8 mouse cellular contexts compared by ENCODE assay signal in genomic region chr5:23598491-23598890, GRCm38 (mm10).
DNase-seq lines count a peak whose midpoint lies in the region; ATAC-seq and TF ChIP-seq lines count a peak whose summit lies in the region.

No protein-coding gene starts in this region.

- peak overlapping the region; percentile 8; the same call in 1 of the 2 replicates for H3K27ac ChIP-seq in cortical plate, adult 2 months (ENCODE audit: insufficient read depth, low read length)
- H3K27ac ChIP-seq in hindbrain, postnatal 0 days, result no peak overlapping the region
- no peak overlapping the region for H3K27ac ChIP-seq in midbrain, postnatal 0 days (ENCODE audit: low read depth, low read length)

- intact Hi-C loops in heart, postnatal 25 days (cut with DNase I), result no loop called here

- no peaks in the 10 kb centered on the region for H3K27me3 ChIP-seq in hindbrain, postnatal 0 days (ENCODE audit: insufficient read depth, low read length)
- H3K27me3 ChIP-seq in midbrain, postnatal 0 days (ENCODE audit: insufficient read depth, low read length), result no peaks in the 10 kb centered on the region

- H3K9ac ChIP-seq in hindbrain, postnatal 0 days (replicated peaks; ENCODE audit: low read length), result no peak overlapping the region
- no peak overlapping the region for H3K9ac ChIP-seq in midbrain, postnatal 0 days (replicated peaks; ENCODE audit: low read length, poor library complexity, severe bottlenecking)

- no peaks in the 10 kb centered on the region for H3K9me3 ChIP-seq in hindbrain, postnatal 0 days (ENCODE audit: low read length)
- H3K9me3 ChIP-seq in midbrain, postnatal 0 days (ENCODE audit: low read length), result no peaks in the 10 kb centered on the region

- peaks cover 14% of the 10 kb centered on the region for H3K4me1 ChIP-seq in cortical plate, adult 2 months (ENCODE audit: control insufficient read depth, insufficient read depth, low read length)
- no peaks in the 10 kb centered on the region; the same call in 1 of the 2 replicates for H3K4me1 ChIP-seq in hindbrain, postnatal 0 days (ENCODE audit: insufficient read depth, low read length)
- peaks cover 4% of the 10 kb centered on the region; the same call in 1 of the 2 replicates for H3K4me1 ChIP-seq in midbrain, postnatal 0 days (ENCODE audit: insufficient read depth, low read length)

- DNase-seq in frontal cortex, postnatal 36 days (ENCODE audit: low spot score in 2 of 2), result peak; percentile 35 to 57
- no peak for DNase-seq in frontal cortex, postnatal 10 days (ENCODE audit: low spot score in 2 of 2)
- DNase-seq in heart, postnatal 25 days (ENCODE audit: low spot score), result peak; percentile 55
- DNase-seq in lung, postnatal 25 days (ENCODE audit: low spot score), result peak; percentile 40
- DNase-seq in hindbrain, postnatal 0 days (ENCODE audit: low spot score), result no peak
- DNase-seq in midbrain, postnatal 0 days (ENCODE audit: low spot score), result no peak
- DNase-seq in spleen, postnatal 10 days (ENCODE audit: low spot score in 2 of 2), result no peak

- ATAC-seq in hindbrain, postnatal 0 days, result no peak
- no peak for ATAC-seq in midbrain, postnatal 0 days (ENCODE audit: low FRiP score)

- no peak for TF ChIP-seq CTCF in cortical plate, adult 2 months (IDR thresholded peaks at IDR 0.05; ENCODE audit: extremely low read depth, insufficient read depth, low read length)
- TF ChIP-seq CTCF in hindbrain, postnatal 0 days (IDR thresholded peaks at IDR 0.05; ENCODE audit: low read depth), result no peak
- TF ChIP-seq CTCF in midbrain, postnatal 0 days (IDR thresholded peaks at IDR 0.05), result no peak

- no peaks in the 10 kb centered on the region for H3K36me3 ChIP-seq in hindbrain, postnatal 0 days (ENCODE audit: insufficient read depth, low read length)
- no peaks in the 10 kb centered on the region for H3K36me3 ChIP-seq in midbrain, postnatal 0 days (ENCODE audit: insufficient read depth, low read length)

- TF ChIP-seq POLR2A in cortical plate, adult 2 months (IDR thresholded peaks at IDR 0.05; ENCODE audit: extremely low read depth, insufficient read depth, low read length), result no peak

- no peak overlapping the region for H3K4me2 ChIP-seq in hindbrain, postnatal 0 days (ENCODE audit: low read depth, low read length)
- H3K4me2 ChIP-seq in midbrain, postnatal 0 days (ENCODE audit: low read depth, low read length, poor library complexity, severe bottlenecking), result no peak overlapping the region

- H3K4me3 ChIP-seq in cortical plate, adult 2 months (ENCODE audit: insufficient read depth, low read length), result no peak overlapping the region
- no peak overlapping the region for H3K4me3 ChIP-seq in hindbrain, postnatal 0 days (ENCODE audit: low read length)
- no peak overlapping the region for H3K4me3 ChIP-seq in midbrain, postnatal 0 days (ENCODE audit: low read depth, low read length)

- 62% methylated on average over 12 of the region's 12 CpGs for WGBS in hindbrain, postnatal 0 days
- WGBS in midbrain, postnatal 0 days, result 77% methylated on average over 12 of the region's 12 CpGs

Comparison
In these comparisons a context has a peak if more than half of its experiments do, and no peak if none do; other contexts are left out.
1. DNase-seq: peak in frontal cortex, postnatal 36 days (2 of 2), heart, postnatal 25 days (single experiment) and lung, postnatal 25 days (single experiment); none in frontal cortex, postnatal 10 days (0 of 2), hindbrain, postnatal 0 days (single experiment), midbrain, postnatal 0 days (single experiment) and spleen, postnatal 10 days (0 of 2).